Mouse (Mus musculus) thymus, postnatal 25 days (tissue): ENCODE measurements around the gene Fsip1.

ENCODE experiments used
- DNase-seq: peaks from one replicate; pipeline ENCODE4 v3.0.0; 2022

Gene Fsip1

DNA sequence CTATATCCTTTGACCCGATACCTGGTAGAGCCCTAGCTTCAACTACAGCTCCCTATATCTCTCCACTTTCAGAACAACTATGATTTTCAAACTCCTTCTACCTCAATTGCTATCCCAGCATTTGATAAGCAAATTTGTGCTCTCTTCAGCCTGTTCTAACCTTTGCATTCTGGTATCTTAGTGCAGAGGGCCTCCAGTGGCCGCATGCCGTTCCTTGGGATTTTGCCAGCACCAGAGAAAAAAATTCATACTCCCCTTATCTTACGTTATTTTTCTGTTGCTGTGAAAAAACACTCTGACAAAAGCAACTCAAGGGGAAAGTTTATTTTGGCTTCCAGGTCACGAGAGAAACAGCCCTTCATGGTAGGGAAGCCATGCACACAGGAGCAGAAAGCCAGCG is 173.1 kb downstream of the Fsip1 start:
- DNase-seq, result no peak

DNA sequence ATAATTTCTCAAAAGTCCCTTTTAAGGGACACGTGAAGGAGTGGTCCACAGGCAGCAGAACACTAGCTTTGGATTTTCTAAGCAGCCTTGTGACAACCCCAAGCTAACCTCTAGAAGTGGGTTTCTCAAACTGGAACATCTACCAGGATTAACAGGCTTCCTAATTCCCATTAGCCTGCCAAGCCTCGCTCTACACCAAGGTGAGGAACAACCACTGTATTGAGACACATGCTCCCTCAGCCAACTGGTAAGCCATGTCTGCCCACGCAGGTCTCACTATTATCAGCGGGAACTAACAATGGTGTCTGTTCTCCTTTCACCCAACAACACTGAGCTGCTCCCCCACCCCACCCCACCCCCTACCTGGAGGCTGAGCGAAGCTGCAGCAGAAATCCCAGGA is 175.2 kb downstream of the Fsip1 start:
- DNase-seq, result no peak
